Mouse (Mus musculus) small intestine, adult 2 months (tissue): ENCODE measurements around the gene Sin3a. TPM values are rescaled to one million over a fixed set of nuclear protein-coding genes. Genes with fewer than 3 reads are reported as not detected.

Source experiments
- H3K27ac ChIP-seq: fragments of 200-500 bp; 2 replicates; pipeline ENCODE4 v1.5.1; 2012; ENCODE audit warnings: low read depth, low read length, control low read depth, inconsistent platforms; ENCODE audit not compliant: insufficient read depth
- H3K27me3 ChIP-seq: fragments of 200-500 bp; 2 replicates; pipeline ENCODE4 v1.6.1; 2012; ENCODE audit warnings: mild to moderate bottlenecking, moderate library complexity, low read length, inconsistent platforms; ENCODE audit not compliant: control insufficient read depth, insufficient read depth
- H3K36me3 ChIP-seq: fragments of 200-500 bp; 2 replicates; pipeline ENCODE4 v1.6.1; 2012; ENCODE audit warnings: mild to moderate bottlenecking, low read length, control low read depth, inconsistent platforms; ENCODE audit not compliant: control insufficient read depth, insufficient read depth
- H3K4me1 ChIP-seq: fragments of 200-500 bp; 2 replicates; pipeline ENCODE4 v1.6.1; 2012; ENCODE audit warnings: low read length, inconsistent platforms, mixed read lengths; ENCODE audit not compliant: control insufficient read depth, insufficient read depth, insufficient read length
- H3K4me3 ChIP-seq: fragments of 200-500 bp; 2 replicates; pipeline ENCODE4 v1.5.1; 2012; ENCODE audit warnings: low read depth, mild to moderate bottlenecking, control low read depth, inconsistent platforms, low read length, moderate library complexity
- CTCF ChIP-seq: fragments of 200-500 bp; IDR thresholded peaks from 2 replicates; pipeline ENCODE4 v1.5.1; 2012; ENCODE audit warnings: low read depth, mild to moderate bottlenecking, control low read depth, inconsistent platforms, low read length, moderate library complexity, mixed read lengths; ENCODE audit not compliant: insufficient replicate concordance, insufficient read length; ENCODE audit errors: extremely low read depth
- POLR2A ChIP-seq: fragments of 200-500 bp; IDR thresholded peaks from 2 replicates; pipeline ENCODE4 v1.6.1; 2012; ENCODE audit warnings: low read depth, mild to moderate bottlenecking, control low read depth, inconsistent platforms, low read length, moderate library complexity
- WGBS: fragments of 180-500 bp; shearing (Covaris S2); methylation state at CpG from one replicate; pipeline ENCODE4 v1.1.7; 2018; 5-methylcytosine and 5-hydroxymethylcytosine counted together
- polyA plus RNA-seq: library from polyadenylated mRNA; depleted of rRNA; stranded (reverse); fragments of >200 nt; gene quantifications from 2 replicates; pipeline ENCODE4 v1.2.3, GENCODE M21; 2012

Gene Sin3a
- polyA plus RNA-seq, 1 experiment, result 44.1 TPM

DNA sequence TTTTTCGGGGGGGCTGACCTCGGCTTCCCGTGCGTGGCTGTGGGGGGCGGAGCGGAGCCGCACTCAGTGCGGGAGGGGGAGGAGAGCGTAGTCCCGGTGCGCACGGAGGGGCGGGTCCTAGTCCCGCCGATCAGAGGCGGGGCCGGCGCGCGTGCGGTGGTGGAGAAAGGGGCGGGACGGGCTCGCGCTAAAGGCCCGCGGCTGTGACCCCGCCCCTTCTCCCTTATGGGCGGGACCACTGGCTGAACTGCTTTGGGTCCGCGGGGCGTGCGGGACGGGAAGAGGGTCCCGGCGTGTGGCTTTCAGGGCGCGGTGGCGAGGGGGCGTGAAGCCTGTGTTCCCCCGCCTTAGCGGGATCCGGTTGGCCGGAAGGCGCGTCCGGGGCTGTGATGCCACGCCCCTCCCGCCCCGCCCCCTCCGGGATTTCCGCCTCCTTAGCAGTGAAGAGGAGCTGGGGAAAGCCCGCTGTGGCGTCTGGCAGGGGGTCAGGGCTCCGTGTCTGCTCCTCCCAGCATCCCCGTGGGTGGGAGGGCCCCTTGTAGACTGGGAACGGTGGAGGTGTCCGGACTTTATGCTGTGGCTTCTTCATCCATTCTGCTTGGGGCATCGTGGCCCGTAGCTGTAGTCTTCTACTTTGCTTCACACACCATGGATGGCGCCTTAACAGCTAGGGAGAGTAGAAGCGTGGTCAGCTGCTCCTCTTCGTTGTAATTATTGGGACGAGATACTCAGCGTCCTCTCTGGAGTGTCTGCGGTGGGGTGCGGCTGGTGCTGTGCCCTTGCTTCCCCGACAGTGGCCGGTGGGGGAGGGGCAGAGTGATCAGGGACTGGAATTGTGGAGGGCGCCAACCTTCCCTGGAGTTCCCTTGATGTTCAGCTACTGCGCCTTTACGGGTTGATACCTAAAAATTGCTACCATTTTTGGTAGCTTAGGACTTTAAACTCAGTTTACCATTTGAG is 5.1 kb downstream of the Sin3a start:
- Histone ChIP-seq H3K4me1 (peaks cover 8% of the 10 kb centered on the region), H3K27ac (peak overlapping the region; percentile 86), H3K36me3 (no peaks in the 10 kb centered on the region), H3K27me3 (no peaks in the 10 kb centered on the region), H3K4me3 (peak overlapping the region; percentile 83)
- under 1% methylated on average over 72 of the region's 72 CpGs for WGBS
- TF ChIP-seq CTCF (no peak; the same call in 1 of the 2 replicates), POLR2A (no peak)

DNA sequence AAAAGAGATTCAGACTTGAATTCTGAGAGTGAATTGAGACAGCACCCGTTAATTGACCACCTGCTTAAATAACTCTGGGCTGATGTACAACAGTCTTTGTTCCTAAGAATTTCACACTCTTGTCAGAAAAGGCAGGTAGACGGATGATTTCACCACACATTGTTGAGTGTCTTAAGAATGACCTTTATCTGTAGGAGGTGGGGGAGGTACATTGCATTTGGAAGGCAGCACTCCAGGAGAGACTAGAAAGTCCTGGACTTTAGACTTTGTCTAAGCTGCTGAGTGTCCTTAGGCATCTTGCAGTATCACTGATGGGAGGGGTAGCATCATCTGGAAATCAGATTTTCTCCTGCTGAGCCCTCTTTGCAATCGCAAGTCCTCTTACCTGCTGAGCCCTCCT is 10.4 kb downstream of the Sin3a start:
- no peak overlapping the region for H3K4me3 ChIP-seq
- 57% methylated on average over 3 of the region's 3 CpGs for WGBS
- no peak overlapping the region for H3K27ac ChIP-seq

DNA sequence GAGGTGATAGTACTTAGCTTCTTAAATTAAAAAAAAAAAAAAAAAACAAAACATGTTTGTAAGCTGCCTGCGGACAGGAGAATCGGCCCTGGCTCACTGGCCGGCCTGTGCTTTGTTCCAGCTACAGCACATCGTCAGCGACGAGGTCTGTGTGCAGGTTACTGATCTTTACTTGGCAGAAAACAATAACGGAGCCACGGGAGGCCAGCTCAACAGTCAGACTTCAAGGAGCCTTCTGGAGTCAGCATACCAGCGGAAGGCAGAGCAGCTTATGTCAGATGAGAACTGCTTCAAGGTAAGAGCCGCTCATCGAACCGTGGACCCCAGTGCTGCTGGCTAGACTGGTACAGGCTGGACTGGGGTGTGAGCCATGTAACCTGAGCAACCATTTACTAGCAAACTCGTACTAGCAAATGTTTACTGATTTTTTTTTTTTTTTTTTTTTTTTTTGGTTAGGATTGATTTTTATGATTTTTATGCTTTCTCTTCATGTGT is 45.5 kb downstream of the Sin3a start:
- Histone ChIP-seq H3K27ac (no peak overlapping the region), H3K36me3 (peaks cover 57% of the 10 kb centered on the region), H3K4me3 (no peak overlapping the region), H3K4me1 (no peaks in the 10 kb centered on the region), H3K27me3 (no peaks in the 10 kb centered on the region)
- TF ChIP-seq CTCF, result no peak
- no peak for TF ChIP-seq POLR2A
- WGBS, result 92% methylated on average over 13 of the region's 13 CpGs

More for the DNA sequence above, 10.4 kb downstream of the Sin3a start:
- Histone ChIP-seq H3K4me1 (peaks cover 4% of the 10 kb centered on the region), H3K27me3 (no peaks in the 10 kb centered on the region), H3K36me3 (peaks cover 8% of the 10 kb centered on the region)
- no peak for TF ChIP-seq CTCF
- no peak for TF ChIP-seq POLR2A

DNA sequence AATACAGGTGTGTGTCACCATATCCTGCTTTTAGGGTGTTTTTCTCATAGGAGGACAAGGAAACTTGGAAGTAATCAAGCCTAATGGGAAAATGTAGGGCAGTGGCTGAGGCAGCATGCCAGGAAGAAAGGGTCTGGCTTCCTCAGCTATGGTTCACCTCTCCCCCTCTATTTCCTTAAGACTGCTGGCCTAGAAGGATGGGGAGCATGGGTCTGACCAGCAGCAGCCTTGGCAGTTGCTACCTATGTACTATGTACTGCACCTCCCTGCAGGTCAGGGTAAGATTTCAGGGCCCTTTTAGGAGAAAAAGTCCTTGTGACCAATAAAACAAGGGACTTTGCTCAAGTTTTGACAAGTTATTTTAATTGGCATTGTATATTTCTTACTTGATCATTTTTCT is 57.8 kb downstream of the Sin3a start:
- H3K27me3 ChIP-seq, result no peaks in the 10 kb centered on the region
- H3K4me3 ChIP-seq, result no peak overlapping the region
- H3K36me3 ChIP-seq, result peaks cover 26% of the 10 kb centered on the region
- TF ChIP-seq POLR2A (no peak), CTCF (no peak)
- peaks cover 3% of the 10 kb centered on the region; the same call in 1 of the 2 replicates for H3K4me1 ChIP-seq
- no peak overlapping the region for H3K27ac ChIP-seq

DNA sequence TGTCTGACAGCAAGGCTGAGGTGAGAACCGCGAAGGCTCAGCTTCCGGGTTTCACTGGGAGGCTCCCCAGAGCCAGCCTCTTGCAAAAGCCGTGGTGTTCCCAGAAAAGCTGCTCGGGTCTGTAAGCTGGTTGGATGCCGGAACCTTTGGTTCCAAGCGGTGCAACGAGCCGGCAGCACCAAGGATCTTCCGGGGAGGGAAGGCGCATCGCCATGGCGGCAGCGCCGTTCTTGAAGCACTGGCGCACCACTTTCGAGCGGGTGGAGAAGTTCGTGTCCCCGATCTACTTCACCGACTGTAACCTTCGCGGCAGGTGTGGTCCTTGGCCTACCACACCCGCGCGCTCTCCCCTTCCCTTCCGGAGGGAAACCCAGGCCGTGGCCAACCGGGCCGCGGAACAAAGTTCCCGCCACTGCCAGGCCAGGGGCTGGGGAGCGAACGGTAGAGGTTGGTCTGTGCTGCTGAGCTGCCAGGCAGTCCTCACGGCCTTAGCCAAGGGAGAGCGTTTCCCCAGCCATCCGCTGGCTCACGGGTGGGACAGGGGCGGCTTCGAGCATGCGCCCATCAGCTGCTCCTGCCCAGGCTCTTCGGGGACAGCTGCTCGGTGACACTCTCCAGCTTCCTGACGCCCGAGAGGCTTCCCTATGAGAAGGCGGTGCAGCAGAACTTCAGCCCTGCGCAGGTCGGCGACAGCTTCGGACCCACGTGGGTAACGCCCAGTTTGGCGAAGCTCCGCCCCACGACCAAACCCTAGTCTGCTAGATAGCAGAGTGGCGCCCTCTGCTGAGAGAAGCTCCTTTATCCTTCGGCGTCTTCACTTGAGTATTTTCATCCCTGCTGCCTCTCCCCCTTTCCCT is 59.0 kb downstream of the Sin3a start, which contains the start of gene Man2c1:
Gene Man2c1, plus strand, starts transcription at position 114 of the 857 bp plus-strand sequence.
- peak within 1 kb of the TSS; percentile 74 for H3K4me3 ChIP-seq
- peaks cover 3% of the 10 kb centered on the region; the same call in 1 of the 2 replicates for H3K4me1 ChIP-seq
- whole genome bisulfite sequencing, result under 1% methylated on average over 58 of the region's 58 CpGs
- H3K27ac ChIP-seq, result peak within 1 kb of the TSS; percentile 97
- H3K36me3 ChIP-seq, result peaks cover 25% of the 10 kb centered on the region
- TF ChIP-seq CTCF, result peak; percentile 75
- TF ChIP-seq POLR2A, result peak; percentile 91
- no peaks in the 10 kb centered on the region for H3K27me3 ChIP-seq

DNA sequence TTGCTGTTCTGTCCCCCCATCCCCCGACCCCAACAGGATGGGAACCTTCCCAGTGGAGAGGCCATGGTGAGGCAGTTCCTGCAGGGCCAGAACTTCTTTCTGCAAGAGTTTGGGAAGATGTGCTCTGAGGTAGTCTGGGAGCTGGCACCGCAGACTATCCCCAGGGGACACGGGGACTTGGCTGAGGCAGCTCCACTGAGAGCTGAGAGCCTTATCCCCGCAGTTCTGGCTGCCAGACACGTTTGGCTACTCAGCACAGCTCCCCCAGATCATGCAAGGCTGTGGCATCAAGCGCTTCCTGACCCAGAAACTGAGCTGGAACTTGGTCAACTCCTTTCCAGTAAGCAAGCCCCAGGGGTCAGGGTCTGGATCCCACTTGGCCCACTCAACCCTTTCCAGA is 65.4 kb downstream of the Sin3a start:
- TF ChIP-seq POLR2A (no peak), CTCF (no peak)

More for the DNA sequence above, 65.4 kb downstream of the Sin3a start:
- Histone ChIP-seq H3K27me3 (no peaks in the 10 kb centered on the region), H3K27ac (no peak overlapping the region), H3K4me3 (no peak overlapping the region), H3K4me1 (no peaks in the 10 kb centered on the region), H3K36me3 (peaks cover 45% of the 10 kb centered on the region)
- 84% methylated on average over 6 of the region's 6 CpGs for WGBS
